Mouse (Mus musculus) CH12.LX (cell line): ENCODE measurements at regions not wholly inside any gene's neighbourhood (a gene's known extent, or its start where the extent isn't known, plus 50 kb on each side); places are given as distances from the start of the nearest gene placed in this dataset.

Experiments
- DNase-seq: peaks from one replicate; pipeline ENCODE4 v3.0.0-alpha.2; 2013; ENCODE audit errors: extremely low read depth
- H3K27ac ChIP-seq: 2 replicates; pipeline ENCODE4 v1.5.1; 2012; ENCODE audit warnings: low read depth, mild to moderate bottlenecking, control low read depth, moderate library complexity; ENCODE audit not compliant: insufficient read depth
- H3K27me3 ChIP-seq: replicated peaks from 2 replicates; pipeline ENCODE3; 2012; ENCODE audit warnings: inconsistent platforms
- H3K36me3 ChIP-seq, 2 experiments: replicated peaks in 1 of 2; 2 replicates each; pipeline versions ENCODE3 to v1.6.1; 2012; ENCODE audit warnings: inconsistent platforms in 1 of 2, low read length in 1 of 2, mild to moderate bottlenecking in 1 of 2, mixed read lengths in 1 of 2, moderate library complexity in 1 of 2; ENCODE audit not compliant: control insufficient read depth in 1 of 2, insufficient read depth in 1 of 2
- H3K4me1 ChIP-seq, 2 experiments: 2 replicates each; pipeline ENCODE4 v1.6.1; 2012; ENCODE audit warnings: inconsistent platforms in 1 of 2, moderate library complexity in 1 of 2; ENCODE audit not compliant: insufficient read depth in 2 of 2, control insufficient read depth in 1 of 2
- H3K4me2 ChIP-seq: 2 replicates; pipeline ENCODE4 v1.6.1; 2012; ENCODE audit warnings: low read depth, mild to moderate bottlenecking, control low read depth; ENCODE audit not compliant: poor library complexity, insufficient read depth, severe bottlenecking
- H3K4me3 ChIP-seq, 3 experiments: fragments of 150-350 bp in 1 of 3; sonication (generic) in 1 of 3; replicated peaks in 1 of 3; 2 replicates each; pipeline versions ENCODE3 to v1.5.1; 2011 to 2012; ENCODE audit warnings: low read depth in 2 of 3, low read length in 2 of 3, mild to moderate bottlenecking in 2 of 3, moderate library complexity in 2 of 3, control low read depth in 1 of 3, improper control_type of control experiment in 1 of 3, inconsistent platforms in 1 of 3, mixed read lengths in 1 of 3; ENCODE audit not compliant: poor library complexity in 1 of 3
- H3K79me2 ChIP-seq: replicated peaks from 2 replicates; pipeline ENCODE4 v1.6.1; 2012; ENCODE audit warnings: mild to moderate bottlenecking, moderate library complexity; ENCODE audit not compliant: control insufficient read depth, poor library complexity, insufficient read depth, severe bottlenecking; ENCODE audit errors: extremely low read depth
- H3K9ac ChIP-seq: 2 replicates; pipeline ENCODE4 v1.6.1; 2012; ENCODE audit warnings: low read depth, mild to moderate bottlenecking, control low read depth, moderate library complexity; ENCODE audit not compliant: insufficient read depth
- H3K9me3 ChIP-seq: replicated peaks from 2 replicates; pipeline ENCODE3; 2012; ENCODE audit warnings: low read length, inconsistent platforms, mixed read lengths
- CHD1 ChIP-seq: IDR thresholded peaks from 2 replicates; pipeline ENCODE4 v1.6.1; 2012; ENCODE audit warnings: low read depth, low read length, improper control_type of control experiment, inconsistent platforms
- CHD2 ChIP-seq: IDR thresholded peaks from 2 replicates; pipeline ENCODE4 v1.6.1; 2011; ENCODE audit warnings: low read length, improper control_type of control experiment
- CTCF ChIP-seq, 2 experiments: IDR thresholded peaks in 1 of 2; conservative IDR thresholded peaks in 1 of 2; 2 replicates each; pipeline ENCODE4 v1.5.1; 2011 to 2012; ENCODE audit warnings: low read depth in 2 of 2, low read length in 2 of 2, improper control_type of control experiment in 1 of 2, inconsistent platforms in 1 of 2, mild to moderate bottlenecking in 1 of 2, moderate library complexity in 1 of 2
- E2F4 ChIP-seq: IDR thresholded peaks from 2 replicates; pipeline ENCODE4 v1.6.1; 2011; ENCODE audit warnings: low read depth, low read length, improper control_type of control experiment; ENCODE audit not compliant: insufficient replicate concordance
- ELF1 ChIP-seq: IDR thresholded peaks from 2 replicates; pipeline ENCODE4 v1.6.1; 2014; ENCODE audit warnings: low read depth, mild to moderate bottlenecking, inconsistent platforms, low read length, improper control_type of control experiment
- ETS1 ChIP-seq: conservative IDR thresholded peaks from 2 replicates; pipeline ENCODE4 v1.6.1; 2012; ENCODE audit warnings: low read depth, mild to moderate bottlenecking, inconsistent platforms, low read length, improper control_type of control experiment, moderate library complexity
- GABPA ChIP-seq: IDR thresholded peaks from 2 replicates; pipeline ENCODE4 v1.6.1; 2012; ENCODE audit warnings: low read depth, low read length, improper control_type of control experiment, inconsistent platforms; ENCODE audit not compliant: insufficient replicate concordance
- IRF4 ChIP-seq: IDR thresholded peaks from 2 replicates; pipeline ENCODE4 v1.6.1; 2014; ENCODE audit warnings: low read depth, mild to moderate bottlenecking, inconsistent platforms, low read length, improper control_type of control experiment
- KAT2A ChIP-seq: IDR thresholded peaks from 2 replicates; pipeline ENCODE4 v1.6.1; 2012; ENCODE audit warnings: low read length, improper control_type of control experiment, inconsistent platforms; ENCODE audit not compliant: insufficient replicate concordance
- MAX ChIP-seq: IDR thresholded peaks from 2 replicates; pipeline ENCODE4 v1.6.1; 2011; ENCODE audit warnings: low read length, improper control_type of control experiment
- MEF2A ChIP-seq: IDR thresholded peaks from 2 replicates; pipeline ENCODE4 v1.6.1; 2014; ENCODE audit warnings: low read depth, mild to moderate bottlenecking, inconsistent platforms, low read length, improper control_type of control experiment, borderline replicate concordance
- PAX5 ChIP-seq: IDR thresholded peaks from 2 replicates; pipeline ENCODE4 v1.6.1; 2012; ENCODE audit warnings: low read length, inconsistent platforms, mixed read lengths
- POLR2A ChIP-seq: IDR thresholded peaks from 2 replicates; pipeline ENCODE4 v1.6.1; 2011; ENCODE audit warnings: low read depth, mild to moderate bottlenecking, improper control_type of control experiment, low read length
- RAD21 ChIP-seq: IDR thresholded peaks from 2 replicates; pipeline ENCODE4 v1.6.1; 2011; ENCODE audit warnings: low read depth, mild to moderate bottlenecking, low read length, improper control_type of control experiment, moderate library complexity
- SMC3 ChIP-seq: IDR thresholded peaks from 2 replicates; pipeline ENCODE4 v1.6.1; 2011; ENCODE audit warnings: low read depth, low read length, improper control_type of control experiment
- TCF12 ChIP-seq: IDR thresholded peaks from 2 replicates; pipeline ENCODE4 v1.6.1; 2014; ENCODE audit warnings: low read depth, mild to moderate bottlenecking, inconsistent platforms, low read length, improper control_type of control experiment
- USF2 ChIP-seq: conservative IDR thresholded peaks from 2 replicates; pipeline ENCODE4 v1.6.1; 2011; ENCODE audit warnings: low read depth, low read length, improper control_type of control experiment
- ZKSCAN1 ChIP-seq: IDR thresholded peaks from 2 replicates; pipeline ENCODE4 v1.6.1; 2012; ENCODE audit warnings: low read depth, inconsistent platforms, low read length, improper control_type of control experiment, borderline replicate concordance
- ZMIZ1 ChIP-seq: IDR thresholded peaks from 2 replicates; pipeline ENCODE4 v1.6.1; 2012; ENCODE audit warnings: low read depth, mild to moderate bottlenecking, inconsistent platforms, low read length, improper control_type of control experiment
- ZNF384 ChIP-seq: IDR thresholded peaks from 2 replicates; pipeline ENCODE4 v1.6.1; 2012; ENCODE audit warnings: low read depth, low read length, improper control_type of control experiment, inconsistent platforms
- dilution Hi-C: fragments of 300-500 bp; cut with MboI; formaldehyde crosslinking; loops from 2 replicates; pipeline ENCODE4 v1.14.3; 2020; ENCODE audit warnings: low sequenced_read_pairs; ENCODE audit not compliant: extremely low pct_unique_long_range_greater_than_20kb, extremely low pct_ligation_motif_present
- in situ Hi-C: fragments of 300-500 bp; cut with MboI; formaldehyde crosslinking; loops from 3 replicates; pipeline ENCODE4 v1.14.3; 2019; ENCODE audit warnings: low sequenced_read_pairs, low pct_ligation_motif_present, low pct_unique_long_range_greater_than_20kb, mixed read lengths

GRCm38 (mm10) chr8:77816217-77816616, 92.0 kb upstream of the Ednra start:
- Histone ChIP-seq H3K9ac (no peak overlapping the region), H3K79me2 (no peaks in the 10 kb centered on the region), H3K36me3 (no peaks in the 10 kb centered on the region), H3K27me3 (peaks cover 9% of the 10 kb centered on the region), H3K4me1 (0 out of 4 replicates have a peak, but pooled peaks cover 0 to 5% of the 10 kb centered on the region in 2 experiments), H3K9me3 (no peaks in the 10 kb centered on the region), H3K4me2 (no peak overlapping the region), H3K27ac (no peak overlapping the region), H3K4me3 (no peak overlapping the region)
- DNase-seq, result no peak
- TF ChIP-seq PAX5, result no peak
- in situ Hi-C loops, result no loop called here
- dilution Hi-C loops, result no loop called here

GRCm38 (mm10) chr8:77825786-77826185, 101.5 kb upstream of the Ednra start:
- Histone ChIP-seq H3K4me1 (no peaks in the 10 kb centered on the region), H3K36me3 (no peaks in the 10 kb centered on the region), H3K4me2 (no peak overlapping the region), H3K27me3 (no peaks in the 10 kb centered on the region), H3K9ac (no peak overlapping the region), H3K9me3 (no peaks in the 10 kb centered on the region), H3K27ac (no peak overlapping the region), H3K4me3 (no peak overlapping the region), H3K79me2 (no peaks in the 10 kb centered on the region)
- no peak for DNase-seq
- no peak for TF ChIP-seq RAD21
- TF ChIP-seq ZKSCAN1, result no peak
- in situ Hi-C loops (no loop called here), dilution Hi-C loops (no loop called here)

GRCm38 (mm10) chr8:77826255-77826654, 102.0 kb upstream of the Ednra start:
- no peak overlapping the region for H3K4me2 ChIP-seq
- no peak overlapping the region for H3K27ac ChIP-seq
- H3K27me3 ChIP-seq, result no peaks in the 10 kb centered on the region
- H3K4me1 ChIP-seq, result no peaks in the 10 kb centered on the region
- H3K9ac ChIP-seq, result no peak overlapping the region
- H3K4me3 ChIP-seq, result no peak overlapping the region
- dilution Hi-C loops (no loop called here), in situ Hi-C loops (no loop called here)
- no peaks in the 10 kb centered on the region for H3K9me3 ChIP-seq
- DNase-seq, result no peak
- H3K36me3 ChIP-seq, result no peaks in the 10 kb centered on the region
- H3K79me2 ChIP-seq, result no peaks in the 10 kb centered on the region
- TF ChIP-seq SMC3 (no peak), IRF4 (no peak), KAT2A (no peak), CHD2 (no peak), POLR2A (no peak), ETS1 (no peak), USF2 (no peak), MAX (no peak), TCF12 (no peak), ELF1 (no peak), GABPA (no peak), RAD21 (no peak), ZNF384 (no peak), MEF2A (no peak), CTCF (conservative IDR thresholded peaks at IDR 0.05 in 1 of 2, IDR thresholded peaks at IDR 0.05 in 1 of 2; ENCODE audit: low read depth in 2 of 2, low read length in 2 of 2) (no peak), ZMIZ1 (no peak), PAX5 (no peak), CHD1 (no peak), E2F4 (no peak)
